Mouse (Mus musculus) testis, adult 2 months (tissue): ENCODE measurements at regions not wholly inside any gene's neighbourhood (a gene's known extent, or its start where the extent isn't known, plus 50 kb on each side); places are given as distances from the start of the nearest gene placed in this dataset.

ENCODE experiments used
- H3K27ac ChIP-seq: fragments of 200-500 bp; 2 replicates; pipeline ENCODE4 v1.5.1; 2012; ENCODE audit warnings: low read depth, low read length; ENCODE audit not compliant: control insufficient read depth, insufficient read depth
- H3K27me3 ChIP-seq: fragments of 200-500 bp; 2 replicates; pipeline ENCODE4 v1.6.1; 2012; ENCODE audit warnings: mild to moderate bottlenecking, low read length, moderate library complexity; ENCODE audit not compliant: control insufficient read depth, insufficient read depth
- H3K36me3 ChIP-seq: fragments of 200-500 bp; 2 replicates; pipeline ENCODE4 v1.6.1; 2012; ENCODE audit warnings: mild to moderate bottlenecking, low read length; ENCODE audit not compliant: control insufficient read depth, insufficient read depth
- H3K4me1 ChIP-seq: fragments of 200-500 bp; 2 replicates; pipeline ENCODE4 v1.6.1; 2012; ENCODE audit warnings: low read length; ENCODE audit not compliant: control insufficient read depth, insufficient read depth
- H3K4me3 ChIP-seq: fragments of 200-500 bp; 2 replicates; pipeline ENCODE4 v1.5.1; 2012; ENCODE audit warnings: low read depth, mild to moderate bottlenecking, low read length, moderate library complexity, mixed read lengths; ENCODE audit not compliant: control insufficient read depth
- CTCF ChIP-seq: fragments of 200-500 bp; IDR thresholded peaks from 2 replicates; pipeline ENCODE4 v1.5.1; 2012; ENCODE audit warnings: low read depth, mild to moderate bottlenecking, inconsistent platforms, low read length, moderate library complexity; ENCODE audit not compliant: control insufficient read depth, insufficient read depth, insufficient replicate concordance
- POLR2A ChIP-seq: fragments of 200-500 bp; IDR thresholded peaks from 2 replicates; pipeline ENCODE4 v1.6.1; 2012; ENCODE audit warnings: low read depth, mild to moderate bottlenecking, inconsistent platforms, low read length, moderate library complexity; ENCODE audit not compliant: control insufficient read depth

DNA sequence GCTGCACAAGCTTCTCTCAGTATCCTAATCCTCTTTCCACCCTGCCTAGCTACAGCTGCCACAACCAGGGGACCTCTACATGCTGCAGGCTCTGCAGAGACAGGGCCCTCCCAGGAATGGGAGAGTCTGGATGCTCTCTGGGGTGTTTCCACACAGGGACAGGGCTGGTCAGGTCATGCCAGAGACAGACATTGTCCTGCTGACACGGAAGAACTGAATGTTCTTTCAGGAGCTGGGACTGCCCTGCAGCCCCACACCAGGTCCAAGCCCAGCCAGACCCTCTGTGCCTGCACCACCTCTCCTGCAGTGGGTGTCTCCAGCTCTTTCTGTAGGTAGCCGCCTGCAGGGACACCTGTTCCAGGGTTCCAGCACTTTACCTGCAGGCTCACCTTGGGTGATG is 52.8 kb upstream of the Gata5 start:
- Histone ChIP-seq H3K4me3 (no peak overlapping the region), H3K27ac (no peak overlapping the region), H3K27me3 (no peaks in the 10 kb centered on the region), H3K36me3 (no peaks in the 10 kb centered on the region), H3K4me1 (peaks cover 5% of the 10 kb centered on the region)
- TF ChIP-seq POLR2A: no peak
- no peak for TF ChIP-seq CTCF

DNA sequence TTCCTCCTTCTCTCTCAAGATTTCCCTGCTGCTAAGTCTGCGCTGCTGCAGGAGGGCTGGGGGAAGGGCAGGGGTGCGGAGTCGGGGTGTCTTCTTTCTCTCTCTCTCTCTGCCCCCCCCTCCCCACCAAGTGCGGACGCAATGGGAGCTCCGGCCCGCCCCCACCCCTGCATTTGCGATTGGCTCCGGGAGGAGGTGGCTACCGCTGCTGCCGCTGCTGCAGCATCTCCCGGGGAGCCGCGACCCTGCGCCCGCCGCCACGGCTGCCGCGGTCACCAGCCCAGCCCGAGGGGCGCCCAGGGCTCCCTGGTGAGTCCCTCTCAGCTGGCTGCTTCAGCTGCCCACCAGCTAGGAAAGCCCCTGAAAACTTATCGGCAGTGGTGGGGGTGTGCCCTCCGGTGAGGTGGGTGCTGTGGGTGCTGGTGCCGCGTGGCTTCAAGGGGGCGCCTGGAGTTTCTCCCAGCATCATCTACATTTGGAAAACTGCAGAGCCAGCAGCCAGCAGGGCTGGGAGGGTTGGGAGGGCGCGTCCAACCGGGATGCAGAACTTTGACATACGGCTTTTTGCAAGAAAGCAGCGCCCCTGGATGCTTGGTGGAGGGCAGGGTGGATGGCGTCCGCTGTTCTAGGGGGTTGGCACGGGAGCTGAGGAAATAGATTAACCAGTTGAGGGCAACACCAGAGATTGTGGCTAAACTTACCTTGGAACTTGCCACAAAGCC is 51.6 kb upstream of the Gata5 start:
- TF ChIP-seq CTCF: no peak
- TF ChIP-seq POLR2A: no peak
- H3K36me3 ChIP-seq: no peaks in the 10 kb centered on the region
- peak overlapping the region; percentile 5 for H3K4me3 ChIP-seq
- H3K4me1 ChIP-seq: peaks cover 5% of the 10 kb centered on the region
- H3K27me3 ChIP-seq: no peaks in the 10 kb centered on the region
- no peak overlapping the region for H3K27ac ChIP-seq

DNA sequence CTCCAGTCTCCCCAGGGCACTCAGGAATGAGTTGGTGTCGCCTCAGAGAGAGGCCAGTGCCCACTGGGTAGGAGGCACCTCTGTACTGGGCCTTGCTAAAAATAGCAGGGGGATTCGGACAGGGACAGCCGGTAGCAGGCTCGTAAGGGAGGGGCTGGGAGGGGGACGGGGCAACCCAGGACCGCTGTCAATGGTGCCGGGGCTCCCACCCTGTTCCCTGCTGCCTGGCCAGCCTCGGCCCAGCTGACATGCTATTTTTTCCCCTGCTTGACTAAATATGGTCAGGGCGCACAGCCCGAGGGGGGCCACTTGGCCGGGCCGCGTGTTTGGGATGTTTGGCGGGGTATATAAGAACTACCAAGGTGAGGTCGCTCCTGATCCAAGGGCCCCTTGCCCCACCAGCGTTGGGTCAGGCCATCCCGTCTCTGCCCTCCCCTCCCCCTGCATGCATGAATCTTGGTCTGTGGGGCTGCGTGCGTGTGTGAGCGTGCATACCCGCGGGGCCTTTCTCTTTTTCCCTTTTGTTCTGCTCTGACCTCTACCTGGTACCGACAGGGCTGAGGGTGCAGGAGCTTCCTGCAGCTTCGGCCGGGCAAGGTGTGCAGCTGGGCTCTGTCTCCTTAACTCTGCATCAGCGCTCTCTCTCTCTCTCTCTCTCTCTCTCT is 50.9 kb upstream of the Gata5 start:
- no peak overlapping the region for H3K27ac ChIP-seq
- no peak overlapping the region for H3K4me3 ChIP-seq
- TF ChIP-seq POLR2A (no peak), CTCF (no peak)
- H3K36me3 ChIP-seq: no peaks in the 10 kb centered on the region
- H3K4me1 ChIP-seq: peaks cover 5% of the 10 kb centered on the region
- no peaks in the 10 kb centered on the region for H3K27me3 ChIP-seq
